Mouse (Mus musculus): ENCODE data around the gene Glipr2.

DNA sequence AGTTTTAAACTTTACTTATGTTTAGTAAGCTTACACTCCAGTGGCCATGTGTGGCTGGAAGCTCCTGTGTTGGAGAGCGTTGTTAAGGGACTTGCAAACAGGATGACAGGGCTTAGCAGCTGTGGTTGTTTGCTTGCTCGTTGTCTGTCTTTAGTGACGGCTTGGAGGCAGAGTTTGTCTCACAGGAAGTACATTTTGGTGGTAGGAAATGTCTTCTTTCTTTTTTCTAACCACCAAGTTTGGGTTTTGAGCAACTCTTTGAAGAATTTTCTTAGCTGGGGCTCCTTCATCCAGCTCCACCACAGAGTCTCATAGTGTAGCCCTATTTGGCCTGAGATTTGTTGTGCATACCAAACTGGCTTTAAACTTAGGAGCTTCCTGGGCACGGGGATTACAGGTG lies 65.1 kb downstream of the Glipr2 start:
- no peak for TF ChIP-seq CTCF (IDR thresholded peaks at IDR 0.05; ENCODE audit: low read depth, low read length)
- no peak for TF ChIP-seq GATA1 (IDR thresholded peaks at IDR 0.05; ENCODE audit: borderline replicate concordance, low read length)
- TF ChIP-seq GATA2 (IDR thresholded peaks at IDR 0.05; ENCODE audit: borderline replicate concordance, low read depth, low read length), result no peak
- TF ChIP-seq TAL1 (conservative IDR thresholded peaks at IDR 0.05; ENCODE audit: low read depth, low read length), result no peak
- TF ChIP-seq POLR2AphosphoS5 (IDR thresholded peaks at IDR 0.05; ENCODE audit: insufficient replicate concordance, low read depth, low read length), result no peak
